28 mouse cellular contexts compared by ENCODE assay signal in the genomic region with DNA sequence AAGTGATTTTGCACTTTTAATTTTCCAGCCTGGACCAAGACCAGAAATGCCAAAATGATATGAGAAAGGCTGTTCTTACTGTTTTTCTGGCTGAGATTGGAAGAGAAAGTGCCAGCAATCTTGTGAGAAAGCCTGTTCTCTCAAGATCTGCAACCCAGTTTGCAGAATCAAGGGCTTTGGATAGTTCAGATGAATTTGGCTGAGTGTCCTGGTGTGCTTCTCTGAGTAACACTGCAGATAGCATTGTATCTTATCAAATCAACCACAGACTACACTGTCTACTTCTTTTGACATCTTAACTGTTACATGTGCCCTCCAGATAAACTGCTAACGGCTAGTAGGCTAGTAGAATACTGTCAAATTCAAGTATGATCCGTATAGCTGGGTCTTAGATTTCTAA.
DNase-seq lines count a peak whose midpoint lies in the region; ATAC-seq and TF ChIP-seq lines count a peak whose summit lies in the region.
"Had no signal": no experiment of that assay in that cellular context is flagged by ENCODE, and none has a peak within 500 bp of the region (broad histone marks: within the 10 kb centered on the region; RNA-seq: fewer than 3 reads in every experiment).

No protein-coding gene starts in this region.

- TF ChIP-seq RAD21 in MEL (IDR thresholded peaks at IDR 0.05; ENCODE audit: low read depth, low read length): no peak

- no peak overlapping the region for H3K4me2 ChIP-seq in midbrain, embryonic 13.5 days (replicated peaks)
- H3K4me2 ChIP-seq: embryonic facial prominence, embryonic 12.5 days; embryonic facial prominence, embryonic 15.5 days; forebrain, embryonic 13.5 days; heart, embryonic 12.5 days; heart, embryonic 15.5 days; hindbrain, embryonic 13.5 days; intestine, embryonic 15.5 days had no signal

- peak; percentile 10 to 14 for DNase-seq in cerebellum, postnatal 10 days
- no peak for DNase-seq in cerebellum, adult 11 months
- no peak for DNase-seq in frontal cortex, postnatal 36 days (ENCODE audit: low spot score in 2 of 2)
- DNase-seq in MEL (ENCODE audit: low read depth, low spot score): peak; percentile 50
- DNase-seq in brain, embryonic 14.5 days (ENCODE audit: low read depth): peak; percentile 64
- no peak for DNase-seq in embryo, embryonic 10 days (ENCODE audit: low spot score)
- DNase-seq: adrenal gland, adult 2 months; adrenal gland, postnatal 14 days; cerebellum, adult 11-12 months; cerebellum, adult 8-10 months; cerebellum, postnatal 14 days; gastrocnemius, postnatal 25 days; heart, adult 18-20 months; heart, postnatal 10 days; heart, postnatal 36 days; kidney, adult 11 months had no signal

- ATAC-seq in frontal cortex, adult (ENCODE audit: low TSS enrichment): peak; percentile 95
- no peak for ATAC-seq in midbrain, embryonic 13.5 days
- ATAC-seq: forebrain, embryonic 13.5 days; hindbrain, embryonic 16.5 days; intestine, embryonic 15.5 days; Patski had no signal

- H3K27ac ChIP-seq in MEL (ENCODE audit: control insufficient read depth, low read depth, low read length): peak overlapping the region; percentile 2; the same call in 1 of the 2 replicates
- no peak overlapping the region for H3K27ac ChIP-seq in midbrain, embryonic 13.5 days
- H3K27ac ChIP-seq: embryonic facial prominence, embryonic 12.5 days; embryonic facial prominence, embryonic 15.5 days; forebrain, embryonic 13.5 days; heart, embryonic 15.5 days; hindbrain, embryonic 10.5 days; hindbrain, embryonic 13.5 days; intestine, embryonic 15.5 days had no signal

- no peak for TF ChIP-seq CTCF in MEL (IDR thresholded peaks at IDR 0.05 in 2 of 3, conservative IDR thresholded peaks at IDR 0.05 in 1 of 3; ENCODE audit: control insufficient read depth in 1 of 3, insufficient read depth in 1 of 3, low read depth in 2 of 3, low read length in 3 of 3, poor library complexity in 1 of 3, severe bottlenecking in 1 of 3)
- TF ChIP-seq CTCF in brain, embryonic 14.5 days (IDR thresholded peaks at IDR 0.05; ENCODE audit: borderline replicate concordance, extremely low read depth, insufficient read depth, insufficient read length): no peak

- no peaks in the 10 kb centered on the region for H3K79me2 ChIP-seq in MEL (ENCODE audit: control insufficient read depth, insufficient read depth, low read length, poor library complexity)

- H3K9me3 ChIP-seq in MEL (replicated peaks; ENCODE audit: insufficient read depth, low read length): no peaks in the 10 kb centered on the region
- H3K9me3 ChIP-seq in midbrain, embryonic 13.5 days: no peaks in the 10 kb centered on the region
- H3K9me3 ChIP-seq: embryonic facial prominence, embryonic 12.5 days; embryonic facial prominence, embryonic 15.5 days; forebrain, embryonic 13.5 days; heart, embryonic 12.5 days; heart, embryonic 15.5 days; hindbrain, embryonic 10.5 days; hindbrain, embryonic 13.5 days; intestine, embryonic 15.5 days had no signal

- WGBS in midbrain, embryonic 13.5 days: 80% methylated on average over 2 of the region's 2 CpGs

- TF ChIP-seq POLR2A in MEL (IDR thresholded peaks at IDR 0.05; ENCODE audit: control insufficient read depth in 1 of 2, insufficient read depth in 1 of 2, low read depth in 1 of 2, low read length in 2 of 2, poor library complexity in 1 of 2): no peak
- no peak for TF ChIP-seq POLR2A in brain, embryonic 14.5 days (IDR thresholded peaks at IDR 0.05; ENCODE audit: borderline replicate concordance, extremely low read depth, insufficient read depth, insufficient read length, poor library complexity, severe bottlenecking)

- peaks cover 6 to 8% of the 10 kb centered on the region in 2 experiments; a peak in 3 of 4 replicates for H3K4me1 ChIP-seq in MEL (ENCODE audit: control insufficient read depth in 1 of 2, insufficient read depth in 2 of 2, low read length in 2 of 2)
- no peaks in the 10 kb centered on the region for H3K4me1 ChIP-seq in midbrain, embryonic 13.5 days (replicated peaks)
- H3K4me1 ChIP-seq: embryonic facial prominence, embryonic 12.5 days; embryonic facial prominence, embryonic 15.5 days; forebrain, embryonic 13.5 days; heart, embryonic 12.5 days; heart, embryonic 15.5 days; hindbrain, embryonic 13.5 days; intestine, embryonic 15.5 days had no signal

- H3K27me3 ChIP-seq in MEL (ENCODE audit: control insufficient read depth in 1 of 2, insufficient read depth in 2 of 2, low read length in 2 of 2): no peaks in the 10 kb centered on the region
- H3K27me3 ChIP-seq in midbrain, embryonic 13.5 days: no peaks in the 10 kb centered on the region
- H3K27me3 ChIP-seq: embryonic facial prominence, embryonic 12.5 days; embryonic facial prominence, embryonic 15.5 days; heart, embryonic 12.5 days; heart, embryonic 15.5 days; hindbrain, embryonic 13.5 days; intestine, embryonic 15.5 days had no signal

- H3K36me3 ChIP-seq in MEL (ENCODE audit: control insufficient read depth in 1 of 2, insufficient read depth in 2 of 2, low read length in 2 of 2): peaks cover 0 to 12% of the 10 kb centered on the region in 2 experiments; a peak in 2 of 4 replicates
- H3K36me3 ChIP-seq in midbrain, embryonic 13.5 days: no peaks in the 10 kb centered on the region
- H3K36me3 ChIP-seq: embryonic facial prominence, embryonic 12.5 days; embryonic facial prominence, embryonic 15.5 days; heart, embryonic 12.5 days; heart, embryonic 15.5 days; hindbrain, embryonic 10.5 days; hindbrain, embryonic 13.5 days; intestine, embryonic 15.5 days had no signal

- no peak overlapping the region for H3K4me3 ChIP-seq in MEL (ENCODE audit: control insufficient read depth in 1 of 2, insufficient read depth in 1 of 2, low read depth in 2 of 2, low read length in 2 of 2)
- H3K4me3 ChIP-seq in midbrain, embryonic 13.5 days (replicated peaks): no peak overlapping the region
- H3K4me3 ChIP-seq: embryonic facial prominence, embryonic 12.5 days; embryonic facial prominence, embryonic 15.5 days; forebrain, embryonic 13.5 days; heart, embryonic 12.5 days; heart, embryonic 15.5 days; hindbrain, embryonic 10.5 days; hindbrain, embryonic 13.5 days; intestine, embryonic 15.5 days had no signal

- H3K9ac ChIP-seq in MEL (ENCODE audit: control insufficient read depth, low read depth, low read length, poor library complexity, severe bottlenecking): no peak overlapping the region
- H3K9ac ChIP-seq in midbrain, embryonic 13.5 days (replicated peaks): no peak overlapping the region
- H3K9ac ChIP-seq: embryonic facial prominence, embryonic 12.5 days; embryonic facial prominence, embryonic 15.5 days; forebrain, embryonic 13.5 days; heart, embryonic 12.5 days; heart, embryonic 15.5 days; hindbrain, embryonic 13.5 days; intestine, embryonic 15.5 days had no signal

- peak; percentile 93 to 96 for TF ChIP-seq EP300 in MEL (IDR thresholded peaks at IDR 0.05; ENCODE audit: low read depth in 1 of 2, low read length in 2 of 2)

TF ChIP-seq in MEL, 35 proteins besides CTCF, POLR2A, EP300 and RAD21:
- TF ChIP-seq ETS1 (IDR thresholded peaks at IDR 0.05; ENCODE audit: low read depth, low read length): peak; percentile 80
- TF ChIP-seq NRF1 (IDR thresholded peaks at IDR 0.05; ENCODE audit: insufficient read depth, low read depth, low read length, poor library complexity, severe bottlenecking): no peak
- peak; percentile 94 for TF ChIP-seq TCF12 (IDR thresholded peaks at IDR 0.05; ENCODE audit: low read depth, low read length)
- no peak for TF ChIP-seq GABPA (IDR thresholded peaks at IDR 0.05; ENCODE audit: low read depth, low read length)
- TF ChIP-seq MAFK (IDR thresholded peaks at IDR 0.05; ENCODE audit: borderline replicate concordance, low read depth, low read length): no peak; the same call in 1 of the 2 replicates
- TF ChIP-seq UBTF (IDR thresholded peaks at IDR 0.05; ENCODE audit: borderline replicate concordance, insufficient read depth, low read depth, low read length): no peak
- TF ChIP-seq MEF2A (IDR thresholded peaks at IDR 0.05; ENCODE audit: extremely low read depth, insufficient replicate concordance, low read depth, low read length, poor library complexity, severe bottlenecking): no peak
- TF ChIP-seq HCFC1 (IDR thresholded peaks at IDR 0.05; ENCODE audit: low read depth, low read length): no peak
- TF ChIP-seq GATA1 (IDR thresholded peaks at IDR 0.05; ENCODE audit: low read depth, low read length): peak; percentile 91
- no peak for TF ChIP-seq JUND (IDR thresholded peaks at IDR 0.05; ENCODE audit: low read depth, low read length)
- no peak for TF ChIP-seq MAX (IDR thresholded peaks at IDR 0.05; ENCODE audit: low read length)
- TF ChIP-seq SIN3A (IDR thresholded peaks at IDR 0.05; ENCODE audit: low read length): peak; percentile 68
- TF ChIP-seq BHLHE40 (IDR thresholded peaks at IDR 0.05; ENCODE audit: borderline replicate concordance, low read depth, low read length): peak; percentile 68; the same call in 1 of the 2 replicates
- TF ChIP-seq MAZ (IDR thresholded peaks at IDR 0.05; ENCODE audit: low read depth, low read length): no peak
- peak; percentile 88 for TF ChIP-seq MYB (IDR thresholded peaks at IDR 0.05; ENCODE audit: low read depth, low read length)
- TF ChIP-seq ELF1 (IDR thresholded peaks at IDR 0.05; ENCODE audit: low read depth, low read length): no peak
- TF ChIP-seq SMC3 (IDR thresholded peaks at IDR 0.05; ENCODE audit: low read depth, low read length): no peak
- no peak for TF ChIP-seq NELFE (IDR thresholded peaks at IDR 0.05; ENCODE audit: low read depth, low read length)
- 0 out of 2 replicates have a peak, but pooled peaks have one; percentile 6 for TF ChIP-seq TAL1 (IDR thresholded peaks at IDR 0.05; ENCODE audit: low read length)
- peak; percentile 94 for TF ChIP-seq RCOR1 (IDR thresholded peaks at IDR 0.05; ENCODE audit: low read depth, low read length)
- no peak for TF ChIP-seq TBP (IDR thresholded peaks at IDR 0.05; ENCODE audit: low read depth, low read length)
- no peak for TF ChIP-seq USF2 (IDR thresholded peaks at IDR 0.05; ENCODE audit: borderline replicate concordance in 1 of 2, insufficient read depth in 1 of 2, low read depth in 1 of 2, low read length in 2 of 2)
- TF ChIP-seq ZKSCAN1 (IDR thresholded peaks at IDR 0.05; ENCODE audit: low read depth, low read length): no peak
- TF ChIP-seq MXI1 (IDR thresholded peaks at IDR 0.05; ENCODE audit: low read depth, low read length): 0 out of 2 replicates have a peak, but pooled peaks have one; percentile 31
- TF ChIP-seq USF1 (IDR thresholded peaks at IDR 0.05; ENCODE audit: low read depth, low read length): no peak
- no peak for TF ChIP-seq POLR2AphosphoS2 (IDR thresholded peaks at IDR 0.05; ENCODE audit: low read length)
- TF ChIP-seq POLR2AphosphoS5 (IDR thresholded peaks at IDR 0.05; ENCODE audit: borderline replicate concordance, low read depth, low read length): no peak
- TF ChIP-seq KAT2A (conservative IDR thresholded peaks at IDR 0.05; ENCODE audit: low read depth, low read length): no peak
- no peak for TF ChIP-seq CHD2 (IDR thresholded peaks at IDR 0.05; ENCODE audit: low read length)

Comparison
In these comparisons a context has a peak if more than half of its experiments do, and no peak if none do; other contexts are left out.
1. DNase-seq: peak in cerebellum, postnatal 10 days (2 of 2), MEL (single experiment) and brain, embryonic 14.5 days (single experiment); none in cerebellum, adult 11 months (single experiment), frontal cortex, postnatal 36 days (0 of 2) and embryo, embryonic 10 days (single experiment).